Mouse (Mus musculus) spleen, postnatal 4 days (tissue): Measurements from ENCODE around the gene Ppp2r5c.

Experiments
- DNase-seq, 2 experiments: peaks; one replicate each; pipeline ENCODE4 v3.0.0; 2022; ENCODE audit warnings: low spot score in 2 of 2

The Ppp2r5c gene

GRCm38 (mm10) chr12:110511201-110511600 is 64.3 kb downstream of the Ppp2r5c start:
- no peak for DNase-seq

GRCm38 (mm10) chr12:110511856-110512433 is 65.0 kb downstream of the Ppp2r5c start:
- no peak for DNase-seq

GRCm38 (mm10) chr12:110512884-110513283 is 66.0 kb downstream of the Ppp2r5c start:
- DNase-seq, result no peak

GRCm38 (mm10) chr12:110515676-110516075 is 68.8 kb downstream of the Ppp2r5c start:
- DNase-seq, result no peak

- no peak for DNase-seq
Measured at GRCm38 (mm10) chr12:110520236-110520987, 73.5 kb downstream of the Ppp2r5c start.

DNA sequence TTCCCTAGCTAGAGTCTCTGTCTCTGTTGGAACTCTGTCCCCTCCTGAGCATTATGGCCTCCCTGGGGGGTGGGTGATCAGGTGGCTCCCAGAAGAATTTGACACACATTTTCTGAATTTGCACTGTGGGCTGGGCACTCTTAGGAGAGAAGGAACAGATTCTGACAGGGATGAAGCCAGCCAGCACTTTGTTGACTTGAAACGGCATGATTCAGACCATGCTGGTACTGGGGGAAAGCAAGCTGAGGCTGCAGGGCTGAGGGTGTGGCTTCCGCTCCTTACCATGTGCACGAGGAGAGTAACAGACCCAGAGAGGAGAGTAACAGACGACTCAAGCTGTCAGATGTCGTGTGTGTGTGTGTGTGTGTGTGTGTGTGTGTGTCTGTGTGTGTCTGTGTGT is 76.6 kb downstream of the Ppp2r5c start:
- no peak for DNase-seq

GRCm38 (mm10) chr12:110532711-110533110 is 85.8 kb downstream of the Ppp2r5c start:
- DNase-seq, result no peak

DNA sequence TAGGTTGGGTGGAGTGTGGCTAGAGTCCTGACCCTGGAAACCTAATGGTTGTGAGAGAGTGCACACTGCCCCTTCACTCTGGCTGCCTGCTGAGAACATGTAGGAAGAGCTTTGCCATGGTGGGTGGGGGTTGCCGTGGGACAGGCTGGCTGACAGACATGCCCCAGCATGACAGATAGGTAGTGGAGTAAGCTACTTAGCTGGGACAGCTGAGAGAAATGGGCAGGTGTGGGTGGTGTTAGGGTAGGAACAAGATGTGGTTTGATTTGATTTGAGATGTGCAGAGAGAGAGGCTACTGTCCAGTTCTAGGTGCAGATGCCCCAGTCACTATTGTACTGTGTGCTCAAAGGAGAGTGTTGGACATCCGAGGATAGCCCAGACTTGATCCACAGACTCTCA is 86.2 kb downstream of the Ppp2r5c start:
- DNase-seq, result no peak

DNA sequence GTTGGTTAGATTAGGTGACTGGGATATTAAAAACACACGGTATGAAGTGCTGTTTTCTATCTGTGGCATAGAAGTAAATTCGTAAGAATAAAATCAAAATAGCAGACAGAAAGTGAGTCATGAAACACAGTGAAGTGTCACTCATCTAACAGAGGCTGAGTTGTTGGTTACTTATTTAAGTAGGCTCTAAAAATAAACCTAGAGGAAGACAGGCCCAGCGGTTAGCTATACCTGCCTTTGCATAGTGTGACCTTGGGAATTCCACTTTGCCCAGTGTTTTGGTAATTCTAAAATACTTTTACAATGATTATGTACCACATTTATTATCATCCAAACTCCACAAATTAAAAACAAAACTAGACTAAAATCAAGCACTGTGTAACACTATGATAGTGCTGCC is 86.9 kb downstream of the Ppp2r5c start:
- no peak for DNase-seq

DNA sequence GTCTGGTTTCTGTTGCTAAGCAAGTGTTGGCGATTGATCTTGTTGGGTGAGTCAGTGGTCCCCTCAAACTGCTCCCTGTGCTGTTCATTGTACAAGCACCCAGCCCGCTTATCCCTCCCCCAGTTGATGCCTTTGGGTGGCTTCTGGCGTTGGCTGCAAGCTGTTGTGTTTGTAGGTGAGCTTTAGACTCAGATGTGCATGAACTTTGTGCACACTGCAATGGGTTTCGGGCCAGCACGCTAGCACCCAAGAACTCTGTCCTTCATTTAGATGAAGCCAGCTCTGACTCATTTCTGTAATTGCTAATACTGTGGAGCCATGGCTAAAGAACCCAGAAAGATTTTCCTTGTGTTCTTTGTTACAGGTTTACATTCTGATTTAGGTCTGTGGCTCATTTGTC is 88.4 kb downstream of the Ppp2r5c start:
- no peak for DNase-seq

DNA sequence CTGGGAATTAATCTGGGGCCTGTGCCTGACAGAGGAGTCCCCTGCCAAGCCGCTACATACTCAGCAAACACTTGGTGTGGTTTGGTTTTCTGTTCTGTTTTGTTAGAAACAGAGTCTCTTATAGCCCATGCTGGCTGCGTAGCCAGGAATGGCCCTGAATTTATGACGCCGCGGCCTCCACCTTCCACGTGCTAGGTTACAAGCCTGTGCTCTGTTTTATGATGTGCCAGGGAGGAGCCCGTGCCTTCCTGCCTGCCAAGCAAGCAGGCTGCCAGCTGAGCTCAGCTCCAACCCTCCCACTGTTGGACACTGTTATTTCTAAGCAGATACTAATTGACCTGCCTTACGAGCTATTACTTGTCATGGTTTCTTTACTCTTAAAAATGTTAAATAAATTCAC is 90.8 kb downstream of the Ppp2r5c start:
- no peak for DNase-seq

DNA sequence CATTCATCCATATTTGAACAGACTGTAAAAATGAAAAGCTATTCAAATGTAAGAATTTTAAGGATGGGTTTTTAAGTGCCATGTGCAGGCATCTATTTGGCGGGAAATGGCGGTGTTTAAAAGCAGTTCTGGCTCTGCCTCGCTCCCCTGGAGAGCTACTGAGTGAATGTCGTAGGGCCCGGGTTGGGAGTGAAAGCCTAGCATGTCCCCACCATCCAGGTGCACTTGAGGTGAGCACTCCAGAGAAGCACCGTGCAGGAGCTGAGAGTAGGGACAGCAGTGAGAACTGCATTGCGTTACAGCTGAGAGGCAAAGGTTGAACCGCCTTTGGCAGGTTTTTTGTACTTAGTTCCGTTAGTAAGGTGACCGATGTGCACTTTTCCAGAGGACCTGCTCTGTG is 92.4 kb downstream of the Ppp2r5c start:
- no peak for DNase-seq

- no peak for DNase-seq
Measured at GRCm38 (mm10) chr12:110539798-110540197, 92.9 kb downstream of the Ppp2r5c start.

DNA sequence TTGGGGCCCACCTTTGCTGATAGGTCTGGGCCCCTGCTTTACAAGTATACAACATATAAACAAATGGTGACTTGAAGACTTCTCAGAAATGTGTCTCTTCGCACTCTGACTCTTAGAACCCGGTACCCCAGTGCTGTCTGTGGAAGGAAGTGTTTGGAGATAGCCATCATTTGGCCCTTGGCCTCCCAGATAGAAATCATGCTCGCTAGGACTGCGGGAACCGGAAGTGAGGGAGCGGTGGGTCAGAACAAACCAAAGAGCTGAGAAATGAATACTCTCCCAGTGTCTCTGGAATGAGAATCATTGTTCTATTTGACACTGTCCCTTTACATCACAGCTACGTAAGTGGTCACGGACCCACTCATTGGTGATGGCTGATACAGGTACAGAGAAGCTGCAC is 93.4 kb downstream of the Ppp2r5c start:
- no peak for DNase-seq

- no peak for DNase-seq
Measured at GRCm38 (mm10) chr12:110541001-110541400, 94.1 kb downstream of the Ppp2r5c start.

GRCm38 (mm10) chr12:110541528-110541927 is 94.6 kb downstream of the Ppp2r5c start:
- DNase-seq, result no peak

- DNase-seq, result no peak
Measured at GRCm38 (mm10) chr12:110545040-110545701, 98.3 kb downstream of the Ppp2r5c start.

GRCm38 (mm10) chr12:110547573-110547972 is 100.7 kb downstream of the Ppp2r5c start:
- DNase-seq, result no peak

GRCm38 (mm10) chr12:110549437-110550112 is 102.7 kb downstream of the Ppp2r5c start:
- DNase-seq, result no peak

- no peak for DNase-seq
Measured at GRCm38 (mm10) chr12:110550364-110550763, 103.4 kb downstream of the Ppp2r5c start.

- DNase-seq, result no peak
Measured at GRCm38 (mm10) chr12:110552113-110552512, 105.2 kb downstream of the Ppp2r5c start.

DNA sequence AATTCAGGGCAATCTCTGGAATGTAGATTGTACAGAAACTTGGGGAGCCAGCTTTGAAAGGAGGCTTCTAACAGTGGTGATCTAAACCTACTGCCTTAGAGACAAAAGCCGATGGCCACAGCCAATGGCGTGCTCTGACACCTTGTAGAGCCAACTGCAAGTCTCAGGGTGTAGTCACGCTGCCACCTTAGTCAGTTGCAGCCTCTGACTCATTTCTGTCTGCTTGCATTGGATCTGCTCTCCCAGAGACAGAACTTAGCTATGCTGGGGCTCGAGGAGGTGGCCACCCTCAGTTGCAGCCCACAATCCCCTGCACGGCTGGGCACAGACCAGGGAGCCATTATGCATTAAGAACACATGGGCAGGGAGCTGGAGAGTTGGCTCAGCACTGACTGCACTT is 106.4 kb downstream of the Ppp2r5c start:
- no peak for DNase-seq
